Mouse (Mus musculus) kidney, adult 11 months (tissue): ENCODE results near the gene Fxyd2.

Source experiments
- DNase-seq: peaks from one replicate; pipeline ENCODE4 v3.0.0; 2022

Fxyd2 gene

DNA sequence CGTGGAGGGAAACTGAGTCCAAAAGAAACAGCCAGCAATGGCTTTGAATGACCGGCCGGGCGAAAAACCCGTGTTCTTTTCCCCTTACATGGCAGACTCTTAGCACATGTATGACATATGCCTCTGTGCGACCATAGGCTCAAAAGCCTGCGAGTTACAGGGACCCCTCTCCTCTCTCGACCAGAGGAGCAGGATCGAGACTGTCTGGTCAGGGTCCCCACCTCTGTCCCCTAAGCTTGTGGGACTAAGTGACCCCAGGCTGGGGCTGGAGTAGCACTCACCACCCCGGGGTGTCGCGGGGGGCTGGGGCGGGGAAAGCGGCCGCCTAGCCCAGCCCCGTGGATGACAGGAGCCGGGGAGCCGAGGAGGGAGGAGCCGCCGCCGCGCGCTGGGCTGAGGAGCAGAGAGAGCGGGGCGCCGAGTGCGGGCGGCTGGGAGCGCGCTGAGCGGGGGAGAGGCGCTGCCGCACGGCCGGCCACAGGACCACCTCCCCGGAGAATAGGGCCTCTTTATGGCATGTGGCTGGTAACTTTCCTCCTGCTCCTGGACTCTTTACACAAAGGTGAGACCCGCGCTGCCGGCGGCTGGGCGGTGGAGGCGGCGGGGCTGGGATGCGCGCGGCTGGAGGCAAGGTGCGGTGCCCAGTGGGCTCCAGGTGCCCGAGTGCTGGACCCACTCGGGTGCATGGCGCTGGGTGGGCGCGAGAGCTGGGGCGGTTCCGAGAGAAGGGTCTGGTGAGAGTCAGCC, 30.7 kb downstream of the Fxyd2 start:
- no peak for DNase-seq

- no peak for DNase-seq
These were observed 31.2 kb downstream of the Fxyd2 start for GRCm38 (mm10) chr9:45430698-45430959.

GRCm38 (mm10) chr9:45431150-45431549, 31.7 kb downstream of the Fxyd2 start:
- DNase-seq = no peak

DNA sequence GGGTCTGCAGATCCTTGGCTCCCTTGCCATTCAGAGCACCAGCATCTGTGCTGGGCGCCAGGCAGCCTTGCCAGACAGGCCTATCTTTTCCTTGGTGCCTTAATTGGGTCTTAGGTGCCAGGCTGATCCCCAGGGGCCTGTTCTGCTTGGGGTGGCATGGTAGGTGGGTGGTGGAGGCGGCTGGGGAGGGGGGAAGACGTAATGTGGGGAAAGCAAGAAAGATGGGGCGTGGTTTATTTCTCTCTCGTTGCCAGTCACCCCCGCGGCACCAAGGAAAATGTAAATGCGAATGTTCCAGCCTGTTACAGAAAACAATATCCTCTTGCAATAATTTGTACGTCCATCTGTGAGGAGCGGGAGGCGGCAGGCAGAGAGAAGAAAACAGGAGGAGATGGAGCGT, 33.2 kb downstream of the Fxyd2 start:
- DNase-seq = no peak

GRCm38 (mm10) chr9:45433119-45433518, 33.6 kb downstream of the Fxyd2 start:
- no peak for DNase-seq

DNA sequence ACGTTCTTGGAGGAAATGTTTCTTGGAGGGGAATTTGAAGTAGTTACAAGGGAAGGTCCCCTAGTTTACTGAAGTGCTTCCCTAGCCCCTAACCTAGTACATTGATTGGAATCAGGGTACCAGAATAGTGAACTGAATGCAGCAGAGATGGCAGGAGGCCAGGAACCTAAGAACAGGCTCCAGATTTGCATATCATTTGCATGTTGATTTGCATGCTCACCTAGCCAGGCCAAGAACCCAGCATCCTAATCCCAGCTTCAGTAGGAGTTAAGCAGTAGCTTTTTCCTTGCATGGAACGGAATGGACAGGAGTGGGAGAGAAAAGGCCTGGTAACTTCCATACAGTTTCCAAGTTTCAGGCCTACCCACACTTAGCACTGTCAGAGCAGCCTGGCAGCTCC, 34.7 kb downstream of the Fxyd2 start:
- no peak for DNase-seq

DNA sequence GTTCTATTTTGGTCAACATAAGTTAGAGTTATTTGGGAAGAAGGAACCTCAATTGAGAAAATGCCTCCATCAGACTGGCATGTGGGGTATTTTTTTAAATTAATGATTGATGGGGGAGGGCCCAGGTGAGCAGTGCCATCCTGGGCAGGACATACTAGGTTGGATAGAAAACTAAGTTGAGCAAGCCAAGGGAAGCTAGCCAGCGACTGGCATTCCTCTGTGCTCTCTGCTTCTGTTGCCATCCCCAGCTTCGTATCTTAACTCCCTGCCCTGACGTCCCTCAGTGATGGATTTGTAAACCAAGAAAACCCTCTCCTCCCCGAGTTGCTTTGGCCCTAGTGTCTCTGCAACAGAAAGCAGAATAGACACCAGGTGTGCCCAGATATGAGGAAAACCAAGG, 39.6 kb downstream of the Fxyd2 start:
- DNase-seq = no peak

DNA sequence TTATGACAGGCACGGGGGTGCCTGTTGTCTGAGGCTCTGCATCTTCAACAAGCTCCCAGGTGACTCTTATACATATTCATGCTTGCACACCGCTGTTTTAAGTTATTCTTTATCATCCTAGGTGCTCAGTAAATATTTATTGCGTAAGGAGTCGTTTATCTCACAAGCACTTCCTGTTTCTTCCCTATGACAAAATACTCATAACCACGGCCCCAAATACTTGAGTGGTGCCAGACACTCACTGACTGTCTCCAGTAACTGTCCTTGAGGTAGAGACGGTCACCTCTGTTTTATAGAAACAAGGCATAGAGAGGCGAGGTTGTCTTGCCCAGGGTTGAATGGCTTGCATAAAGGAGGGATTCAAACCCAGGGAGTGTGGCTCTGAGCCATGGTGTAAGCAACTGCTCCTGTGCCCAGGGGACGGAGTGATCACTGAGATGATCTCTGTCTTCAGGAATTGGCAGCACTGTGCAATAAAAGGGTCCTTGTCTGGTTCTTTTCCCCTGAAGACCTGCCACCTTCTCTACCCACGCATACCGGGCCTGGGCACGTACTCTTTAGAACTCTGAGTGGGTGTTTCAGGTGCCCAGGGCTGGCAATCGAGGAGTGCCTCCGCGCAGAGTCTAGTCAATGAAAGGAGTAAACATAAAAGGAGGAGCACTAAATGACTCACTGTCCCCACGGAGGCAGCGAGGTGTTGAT, 40.8 kb downstream of the Fxyd2 start:
- no peak for DNase-seq

DNA sequence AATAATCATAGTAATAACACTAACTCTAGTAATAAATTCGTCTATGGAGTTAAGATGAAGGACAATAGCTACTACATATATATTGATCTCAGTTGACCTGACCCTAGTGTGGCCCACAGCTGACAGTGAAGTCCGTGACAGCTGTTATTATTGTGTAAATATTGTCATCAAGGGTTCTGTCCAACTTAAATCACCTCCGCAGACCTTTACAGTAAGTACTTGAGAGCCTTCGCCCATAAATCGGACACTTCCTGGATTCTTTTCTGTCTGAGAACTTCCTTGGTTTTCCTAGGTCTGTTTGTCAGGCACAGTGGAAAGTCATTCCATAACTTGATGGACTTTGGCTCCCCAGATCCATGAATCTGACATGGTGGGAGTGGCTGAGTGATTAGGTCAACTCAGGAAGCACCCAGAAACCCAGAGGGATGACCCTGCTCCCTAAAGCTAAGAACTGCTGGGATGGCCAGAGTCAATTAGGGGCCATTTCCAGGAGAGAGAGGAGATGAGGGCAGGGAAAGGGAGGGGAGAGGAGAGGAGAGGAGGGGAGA, 44.9 kb downstream of the Fxyd2 start:
- no peak for DNase-seq

DNA sequence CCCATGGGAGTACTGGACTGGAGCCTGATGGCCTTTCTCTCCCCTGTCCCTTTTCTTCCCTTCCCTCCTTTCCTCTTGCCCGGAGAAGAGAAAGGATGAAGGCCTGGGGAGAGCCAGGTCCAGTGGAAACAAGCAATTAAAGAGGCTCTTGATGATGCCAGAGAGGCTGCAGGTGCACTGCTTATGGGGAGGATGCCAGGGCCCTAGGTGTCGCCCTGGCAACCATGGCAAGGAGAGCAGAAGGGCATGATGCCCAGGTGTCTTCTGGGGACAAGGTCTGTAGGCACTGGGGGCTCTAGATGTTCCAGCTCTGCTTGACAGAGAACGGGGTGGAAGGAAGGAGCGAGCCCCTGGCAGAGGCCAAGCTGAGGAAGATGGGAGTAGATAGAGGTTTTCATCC, 50.2 kb downstream of the Fxyd2 start:
- DNase-seq = no peak

- DNase-seq = no peak
These were observed 51.9 kb downstream of the Fxyd2 start for GRCm38 (mm10) chr9:45451346-45451745.

GRCm38 (mm10) chr9:45454032-45454431, 54.6 kb downstream of the Fxyd2 start:
- no peak for DNase-seq

- no peak for DNase-seq
These were observed 55.6 kb downstream of the Fxyd2 start for GRCm38 (mm10) chr9:45454889-45455610.

GRCm38 (mm10) chr9:45457200-45457599, 57.7 kb downstream of the Fxyd2 start:
- DNase-seq = no peak

- DNase-seq = no peak
These were observed 58.9 kb downstream of the Fxyd2 start for GRCm38 (mm10) chr9:45458363-45458762.
